Mouse (Mus musculus) CD4-positive, CD25-positive, alpha-beta regulatory T cell, adult 4 months (primary cell): ENCODE measurements around the gene Rmnd1. TPM values are rescaled to one million over a fixed set of nuclear protein-coding genes. Genes with fewer than 3 reads are reported as not detected.
"Not testable (repeated sequence)": the region's sequence is repeated elsewhere in the genome, so short reads cannot be mapped to it uniquely, and the experiment has no call there.

Experiments used
- ATAC-seq: one replicate; pipeline ENCODE4 v1.8.0; 2017
- polyA plus RNA-seq, 2 experiments: library from polyadenylated mRNA; unstranded; fragments of 100-300 nt; shearing (Covaris generic); gene quantifications; one replicate each; pipeline ENCODE4 v1.2.1; 2017

Gene Rmnd1
- 10 to 100 TPM; 62.6 to 68.9 TPM for polyA plus RNA-seq

DNA sequence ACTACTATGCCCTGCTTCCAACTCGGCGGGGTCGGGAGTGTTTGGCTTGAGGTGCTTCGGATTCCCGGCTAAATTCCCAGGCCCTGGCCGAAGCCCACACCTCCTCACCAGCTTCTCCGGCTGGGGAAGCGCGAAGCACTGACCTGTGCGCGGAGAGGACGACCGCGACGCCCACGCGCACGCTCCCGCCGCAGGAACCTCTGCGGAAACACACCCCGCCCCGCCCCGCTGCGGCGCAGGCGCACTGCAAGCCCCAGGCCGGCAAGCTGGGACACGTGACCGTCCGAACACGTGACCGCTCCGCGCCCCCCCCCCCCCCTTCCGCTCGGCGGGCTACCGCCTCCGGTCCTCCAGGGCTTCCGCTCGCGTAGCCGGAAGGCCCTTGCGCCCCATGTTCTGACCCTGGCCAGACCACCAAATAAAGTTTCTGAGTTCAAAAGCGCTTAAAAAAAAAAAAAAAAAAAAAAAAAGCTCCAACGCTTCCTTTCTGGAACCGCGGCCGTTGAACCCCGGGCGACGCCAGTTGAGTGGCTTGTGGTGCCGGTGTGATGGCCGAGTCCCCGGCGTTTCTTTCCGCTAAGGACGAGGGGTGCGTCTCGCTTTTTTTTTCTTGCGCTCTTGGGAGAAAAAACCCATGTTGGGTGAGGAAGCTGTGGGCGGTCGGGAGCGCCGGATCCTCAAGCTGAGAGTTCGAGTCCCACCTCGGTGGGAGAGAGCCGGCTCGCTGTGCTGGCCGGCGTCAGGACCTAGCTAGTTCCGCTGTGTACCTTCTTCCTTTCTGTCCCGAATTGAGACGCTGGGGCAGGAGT, at the start of gene Rmnd1, which contains the start of gene Armt1:
Gene Rmnd1 (minus strand): TSS at position 266 of the 809 bp plus-strand sequence.
Gene Armt1 (plus strand): TSS at position 345 of the 809 bp plus-strand sequence.
- peak; percentile 88 for ATAC-seq

DNA sequence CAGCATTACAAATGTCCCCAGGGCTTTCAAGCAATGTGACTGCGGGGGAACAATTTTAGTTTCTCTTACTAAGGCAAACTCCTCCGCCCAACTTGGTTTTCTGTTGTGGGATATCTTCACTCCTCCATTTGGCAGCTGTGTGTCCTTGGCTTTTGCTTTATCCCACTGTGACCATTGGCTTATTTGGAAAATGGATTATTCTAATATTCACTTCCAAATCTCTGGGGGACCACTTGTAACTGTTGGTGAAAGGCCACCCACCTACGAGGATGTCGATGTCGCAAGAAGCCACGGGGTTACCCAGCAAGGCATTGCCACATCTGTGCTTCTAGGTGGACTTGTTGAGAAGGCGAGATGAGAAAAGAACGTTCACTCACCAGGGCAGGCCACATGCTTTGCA, 49.5 kb upstream of the Rmnd1 start:
- ATAC-seq = no peak

- ATAC-seq = no peak
These were observed 48.7 kb upstream of the Rmnd1 start for GRCm38 (mm10) chr10:4480929-4481328.

GRCm38 (mm10) chr10:4476604-4477003, 44.4 kb upstream of the Rmnd1 start:
- ATAC-seq = no peak

- no peak for ATAC-seq
These were observed 43.2 kb upstream of the Rmnd1 start for GRCm38 (mm10) chr10:4475431-4475830.

- no peak for ATAC-seq
These were observed 41.4 kb upstream of the Rmnd1 start for GRCm38 (mm10) chr10:4473591-4473993.

- no peak for ATAC-seq
These were observed 37.2 kb upstream of the Rmnd1 start for GRCm38 (mm10) chr10:4469406-4469805.

GRCm38 (mm10) chr10:4465799-4466198, 33.6 kb upstream of the Rmnd1 start:
- ATAC-seq = no peak

DNA sequence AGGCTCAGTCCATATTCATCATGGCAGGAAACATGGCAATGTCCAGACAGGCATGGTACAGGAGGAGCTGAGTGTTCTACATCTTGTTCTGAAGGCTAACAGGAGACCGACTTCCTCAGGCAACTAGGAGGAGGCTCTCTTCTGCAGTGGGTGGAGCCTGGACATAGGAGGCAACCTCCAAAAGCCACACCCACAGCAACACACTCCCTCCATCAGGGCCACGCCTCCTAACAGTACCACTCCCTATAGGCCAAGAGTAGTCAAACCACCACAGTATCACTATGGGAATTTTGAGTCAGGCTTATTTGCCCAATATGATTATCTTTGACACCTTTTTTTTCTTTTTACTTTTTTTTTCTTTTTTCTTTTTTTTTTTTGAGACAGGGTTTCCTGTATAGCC, 28.0 kb upstream of the Rmnd1 start:
- ATAC-seq = no peak

DNA sequence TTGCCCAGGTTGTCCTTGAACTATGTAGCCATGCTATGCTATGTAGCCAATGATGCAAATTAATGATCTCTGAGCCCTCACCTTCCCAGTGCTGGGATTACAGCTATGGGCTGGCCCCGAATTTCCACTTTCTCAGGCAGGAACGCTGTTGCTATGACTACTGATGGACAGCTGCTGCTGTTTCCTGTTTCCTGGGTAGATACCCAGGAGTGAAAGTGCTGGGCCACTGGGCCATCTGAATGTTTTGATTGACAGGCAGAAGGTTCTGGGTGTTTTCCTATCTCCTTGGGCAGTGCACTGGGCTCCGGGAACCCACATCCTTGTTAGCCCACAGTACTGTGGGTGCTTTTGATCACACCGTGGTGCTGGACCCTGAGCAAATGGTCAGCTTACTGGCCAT, 24.2 kb upstream of the Rmnd1 start:
- peak; percentile 66 for ATAC-seq

DNA sequence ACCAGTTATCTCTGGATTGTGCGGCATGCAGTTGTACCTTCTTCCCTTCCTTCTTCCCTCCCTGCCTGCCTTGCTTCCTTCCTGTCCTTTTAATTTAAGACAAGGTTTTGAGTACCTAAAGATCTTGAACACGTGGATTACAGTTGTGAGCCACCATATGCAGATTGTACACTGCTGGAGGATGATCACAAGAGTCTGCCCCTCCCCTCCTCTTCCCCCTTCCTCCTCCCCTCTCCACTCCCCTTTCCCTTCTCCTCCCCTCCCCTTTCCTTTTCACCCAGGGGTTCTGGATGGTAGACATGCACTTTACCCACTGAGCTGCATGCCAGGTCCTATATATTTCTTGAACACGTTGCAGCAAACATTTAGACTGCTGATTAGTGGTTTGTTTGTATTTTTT, 3.2 kb upstream of the Rmnd1 start:
- no peak for ATAC-seq

DNA sequence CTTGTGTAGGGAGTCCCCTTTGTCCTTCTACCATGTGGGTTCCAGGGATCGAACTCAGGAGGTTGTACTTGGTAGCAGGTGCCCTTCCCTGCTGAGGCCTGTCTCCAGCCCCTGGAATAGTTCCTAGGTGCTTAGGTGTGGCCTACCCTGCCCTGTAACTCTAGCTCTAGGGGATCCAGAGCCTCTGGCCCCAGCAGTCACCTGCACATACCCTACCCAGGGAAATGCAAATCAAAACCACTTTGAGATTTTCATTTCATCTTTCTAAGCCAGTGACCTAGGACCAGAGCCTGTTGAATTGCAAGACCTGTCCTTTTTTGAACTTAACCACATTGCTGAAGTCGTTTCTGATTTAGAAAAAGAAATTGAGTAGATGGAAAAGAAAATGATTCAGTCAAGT, 1.7 kb upstream of the Rmnd1 start:
- not testable (repeated sequence) for ATAC-seq

DNA sequence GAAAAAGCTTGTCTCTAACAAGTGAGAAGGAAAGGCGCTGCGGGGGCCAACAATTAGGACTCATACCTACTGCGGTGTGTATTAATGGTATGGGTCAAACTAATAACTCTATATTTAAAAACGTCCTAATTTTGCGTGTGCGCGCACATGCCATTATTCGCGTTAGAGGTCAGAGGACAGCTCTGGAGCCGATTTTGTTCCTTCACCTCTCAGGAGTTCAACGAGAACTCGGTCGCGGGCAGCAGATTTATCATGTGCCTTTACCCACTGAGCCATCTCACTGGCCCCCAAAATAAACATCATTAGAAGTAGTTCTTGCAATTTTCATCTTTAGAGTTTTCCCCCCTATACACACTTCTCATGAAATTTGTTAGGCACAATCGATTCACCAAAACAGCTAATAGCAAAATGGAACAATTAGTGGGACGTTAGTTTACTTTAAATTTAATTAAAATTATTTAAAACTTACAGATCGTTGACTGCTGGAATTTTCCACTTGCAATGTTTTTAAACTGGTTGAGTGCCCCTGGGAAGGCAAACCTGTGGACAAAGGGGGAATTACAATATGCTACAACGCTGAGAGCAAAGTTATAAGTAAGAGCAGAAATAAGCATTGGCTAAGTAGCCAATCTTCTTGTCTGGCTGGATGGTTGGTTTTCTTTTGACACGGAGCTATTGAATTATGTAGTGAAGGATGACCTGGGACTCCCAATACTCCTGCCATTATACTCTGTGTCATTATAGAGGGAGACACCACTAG, 988 bp upstream of the Rmnd1 start:
- ATAC-seq = no peak

DNA sequence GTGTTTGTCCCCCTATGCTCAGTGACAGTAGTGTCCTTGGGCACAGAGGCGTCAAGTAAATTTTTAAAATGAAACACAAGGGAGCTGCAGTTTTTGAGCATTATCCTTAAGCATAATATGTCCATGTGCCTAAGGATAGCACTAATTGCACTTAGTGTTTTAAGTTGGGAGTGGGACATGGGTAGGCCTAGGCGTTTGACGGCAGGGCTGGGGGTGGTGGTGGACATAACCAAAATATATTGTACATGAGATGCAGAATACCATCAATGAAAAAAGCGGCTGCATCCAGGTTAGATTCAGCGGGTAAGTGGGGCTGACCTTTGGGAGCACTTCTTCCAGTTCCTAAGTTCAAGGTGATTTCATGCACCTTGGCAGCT, 454 bp downstream of the Rmnd1 start:
- peak; percentile 1 for ATAC-seq

DNA sequence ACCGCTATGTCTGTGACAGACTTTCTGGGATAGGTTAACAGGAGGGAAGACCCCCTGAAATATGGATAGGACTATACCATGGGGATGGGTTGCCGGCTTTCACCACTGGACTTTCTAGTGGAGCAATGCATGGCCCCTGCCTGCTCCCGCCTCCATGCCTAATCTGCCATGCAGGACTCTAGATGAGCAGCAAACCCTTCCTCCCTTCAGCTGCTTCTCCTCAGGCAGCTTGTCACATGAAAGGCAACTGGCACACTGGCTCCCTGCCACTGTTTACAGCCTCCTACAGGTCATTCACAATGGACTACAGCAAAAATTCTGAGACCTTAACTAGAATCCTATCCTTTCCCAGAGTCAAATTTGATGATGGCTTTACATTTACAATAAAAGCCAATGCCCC, 1.4 kb downstream of the Rmnd1 start:
- ATAC-seq = no peak

DNA sequence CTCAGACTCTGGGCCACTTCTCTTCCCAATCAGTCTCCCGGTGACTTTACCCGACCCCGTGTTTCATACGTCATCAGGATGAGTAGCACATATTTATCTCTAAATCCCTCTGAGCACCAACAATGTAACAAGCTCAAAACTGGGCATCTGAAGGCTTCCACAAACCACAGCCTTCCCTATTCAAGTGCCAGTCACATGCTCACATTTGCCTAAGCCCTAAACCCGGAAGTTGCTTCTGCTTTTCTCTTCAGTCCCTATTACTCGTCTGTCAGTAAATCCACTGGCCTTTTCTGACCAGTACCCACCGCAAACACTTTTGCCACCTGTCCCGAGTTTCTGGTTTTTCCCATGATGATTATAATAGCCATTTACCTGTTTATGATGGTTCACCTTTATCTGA, 1.8 kb downstream of the Rmnd1 start:
- no peak for ATAC-seq

DNA sequence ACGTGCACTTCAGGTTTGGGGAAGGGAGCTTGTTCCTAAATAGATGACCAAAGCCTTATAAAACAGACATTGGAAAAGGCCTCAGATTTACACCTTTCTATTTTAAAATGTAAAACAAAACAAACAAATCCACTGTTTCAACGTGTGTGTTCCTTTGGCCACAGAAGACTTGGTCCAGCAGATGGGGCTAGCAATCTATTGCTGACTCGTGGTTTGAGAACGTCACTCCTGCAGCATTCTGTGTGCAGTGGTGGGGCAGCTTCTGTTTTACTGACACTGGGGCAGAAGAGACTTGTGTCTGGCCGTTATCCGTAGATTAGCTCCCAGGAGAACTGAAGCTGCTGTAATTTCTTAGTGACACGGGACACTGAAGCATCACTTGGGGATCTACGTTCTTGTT, 6.9 kb downstream of the Rmnd1 start:
- no peak for ATAC-seq

GRCm38 (mm10) chr10:4407191-4407590, 25.0 kb downstream of the Rmnd1 start:
- ATAC-seq = no peak

GRCm38 (mm10) chr10:4405511-4405910, 26.7 kb downstream of the Rmnd1 start:
- no peak for ATAC-seq

GRCm38 (mm10) chr10:4404895-4405491, 27.2 kb downstream of the Rmnd1 start:
- peak; percentile 82 for ATAC-seq

- ATAC-seq = no peak
These were observed 34.1 kb downstream of the Rmnd1 start for GRCm38 (mm10) chr10:4398058-4398457.

DNA sequence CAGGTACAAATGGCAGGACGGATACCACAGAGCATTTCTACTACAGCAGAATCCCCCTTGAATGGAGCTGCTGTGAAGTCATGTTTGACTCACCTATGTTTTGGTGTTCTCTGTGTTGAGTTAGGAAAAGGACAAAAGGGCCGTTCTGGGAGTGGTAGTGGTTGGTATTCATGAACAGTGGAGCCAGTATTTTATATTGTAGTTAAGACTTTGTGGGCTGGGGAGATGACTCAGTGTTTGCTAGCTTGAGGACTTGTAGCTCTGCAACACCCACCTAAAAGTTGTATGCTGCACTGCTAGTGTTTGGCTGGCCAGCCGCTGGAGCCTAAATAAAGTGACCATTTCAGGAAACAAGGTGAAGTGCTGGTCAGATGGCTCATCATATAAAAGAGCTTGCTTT, 36.9 kb downstream of the Rmnd1 start:
- ATAC-seq = no peak

- peak; percentile 42 for ATAC-seq
These were observed 40.3 kb downstream of the Rmnd1 start for GRCm38 (mm10) chr10:4391851-4392250.

DNA sequence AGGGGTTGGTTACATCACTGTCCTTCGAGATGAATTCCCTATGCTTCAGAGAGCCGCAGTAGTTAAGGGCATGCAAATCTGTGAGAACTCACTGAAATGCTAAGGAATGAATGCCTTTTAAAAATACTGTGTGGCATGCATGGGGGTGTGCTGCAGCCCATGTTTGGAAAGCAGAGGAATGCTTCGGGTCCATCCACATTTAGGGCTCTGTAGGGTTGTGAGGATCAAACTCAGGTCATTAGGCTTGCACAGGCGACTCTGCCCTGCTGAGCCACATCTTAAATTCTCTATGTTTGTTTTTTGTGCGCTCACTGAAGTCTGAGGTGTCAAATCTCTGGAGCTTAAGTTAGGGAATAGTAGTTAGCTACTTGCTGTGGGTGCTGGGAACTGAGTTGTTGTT, 41.1 kb downstream of the Rmnd1 start:
- ATAC-seq = no peak
